Mouse (Mus musculus): ENCODE results near the gene Gpr27. TPM values are rescaled to one million over a fixed set of nuclear protein-coding genes. Genes with fewer than 3 reads are reported as not detected.

Gene Gpr27
- total RNA-seq (2021) = 10 to 100 TPM; 57.5 to 60.0 TPM

- peak in 1 of 2 experiments; percentile 75 for DNase-seq (ENCODE audit: extremely low spot score in 1 of 2, low spot score in 2 of 2)
- intact Hi-C loops (cut with DNase I) = no loop called here
Observed at GRCm38 (mm10) chr6:99692206-99692915, at the start of gene Gpr27. Gpr27 (plus strand) TSS chr6:99692679.

GRCm38 (mm10) chr6:99643439-99644199 lies 48.9 kb upstream of the Gpr27 start:
- intact Hi-C loops (cut with DNase I) = no loop called here
- DNase-seq (ENCODE audit: extremely low spot score in 1 of 2, low spot score in 2 of 2) = peak in 1 of 2 experiments; percentile 84

GRCm38 (mm10) chr6:99644386-99644785 lies 48.1 kb upstream of the Gpr27 start:
- no peak for DNase-seq (ENCODE audit: extremely low spot score in 1 of 2, low spot score in 2 of 2)
- intact Hi-C loops (cut with DNase I) = no loop called here

GRCm38 (mm10) chr6:99644876-99645275 lies 47.6 kb upstream of the Gpr27 start:
- no peak for DNase-seq (ENCODE audit: extremely low spot score in 1 of 2, low spot score in 2 of 2)
- intact Hi-C loops (cut with DNase I) = no loop called here

GRCm38 (mm10) chr6:99646344-99646743 lies 46.1 kb upstream of the Gpr27 start:
- DNase-seq (ENCODE audit: extremely low spot score in 1 of 2, low spot score in 2 of 2) = no peak

GRCm38 (mm10) chr6:99649307-99649706 lies 43.2 kb upstream of the Gpr27 start:
- intact Hi-C loops (cut with DNase I) = no loop called here

More at GRCm38 (mm10) chr6:99646344-99646743, 46.1 kb upstream of the Gpr27 start:
- intact Hi-C loops (cut with DNase I) = no loop called here

GRCm38 (mm10) chr6:99652341-99652740 lies 40.1 kb upstream of the Gpr27 start:
- no peak for DNase-seq (ENCODE audit: extremely low spot score in 1 of 2, low spot score in 2 of 2)
- intact Hi-C loops (cut with DNase I) = loop anchor here (2.0 kb wide), 1 partner anchor 32 kb away; no protein-coding TSS in a partner anchor

More at GRCm38 (mm10) chr6:99649307-99649706, 43.2 kb upstream of the Gpr27 start:
- DNase-seq (ENCODE audit: extremely low spot score in 1 of 2, low spot score in 2 of 2) = no peak

GRCm38 (mm10) chr6:99654343-99654742 lies 38.1 kb upstream of the Gpr27 start:
- no peak for DNase-seq (ENCODE audit: extremely low spot score in 1 of 2, low spot score in 2 of 2)
- intact Hi-C loops (cut with DNase I) = no loop called here

GRCm38 (mm10) chr6:99655488-99655887 lies 37.0 kb upstream of the Gpr27 start:
- no peak for DNase-seq (ENCODE audit: extremely low spot score in 1 of 2, low spot score in 2 of 2)
- intact Hi-C loops (cut with DNase I) = no loop called here

- DNase-seq (ENCODE audit: extremely low spot score in 1 of 2, low spot score in 2 of 2) = no peak
- intact Hi-C loops (cut with DNase I) = no loop called here
Observed at GRCm38 (mm10) chr6:99656088-99656487, 36.4 kb upstream of the Gpr27 start.

GRCm38 (mm10) chr6:99658586-99658985 lies 33.9 kb upstream of the Gpr27 start:
- no peak for DNase-seq (ENCODE audit: extremely low spot score in 1 of 2, low spot score in 2 of 2)
- intact Hi-C loops (cut with DNase I) = no loop called here

GRCm38 (mm10) chr6:99660443-99660842 lies 32.0 kb upstream of the Gpr27 start:
- DNase-seq (ENCODE audit: extremely low spot score in 1 of 2, low spot score in 2 of 2) = no peak
- intact Hi-C loops (cut with DNase I) = no loop called here

- no peak for DNase-seq (ENCODE audit: extremely low spot score in 1 of 2, low spot score in 2 of 2)
- intact Hi-C loops (cut with DNase I) = no loop called here
Observed at GRCm38 (mm10) chr6:99663232-99663631, 29.2 kb upstream of the Gpr27 start.

GRCm38 (mm10) chr6:99665457-99666317 lies 26.8 kb upstream of the Gpr27 start:
- no peak for DNase-seq (ENCODE audit: extremely low spot score in 1 of 2, low spot score in 2 of 2)
- intact Hi-C loops (cut with DNase I) = no loop called here

GRCm38 (mm10) chr6:99666318-99667171 lies 25.9 kb upstream of the Gpr27 start, which contains the start of the genes Eif4e3 and Gm20696:
Eif4e3 (minus strand) TSS chr6:99666771.
Gm20696 (minus strand) TSS chr6:99666797.
- peak in 1 of 2 experiments; percentile 65 for DNase-seq (ENCODE audit: extremely low spot score in 1 of 2, low spot score in 2 of 2)
- intact Hi-C loops (cut with DNase I) = no loop called here

GRCm38 (mm10) chr6:99667290-99667689 lies 25.2 kb upstream of the Gpr27 start:
- intact Hi-C loops (cut with DNase I) = no loop called here
- no peak for DNase-seq (ENCODE audit: extremely low spot score in 1 of 2, low spot score in 2 of 2)

- intact Hi-C loops (cut with DNase I) = loop anchor here (10.0 kb wide), 1 partner anchor 1205 kb away; no protein-coding TSS in a partner anchor
- DNase-seq (ENCODE audit: extremely low spot score in 1 of 2, low spot score in 2 of 2) = peak; percentile 84 to 85
Observed at GRCm38 (mm10) chr6:99669481-99670325, 22.8 kb upstream of the Gpr27 start.
